Mouse (Mus musculus): ENCODE data around the gene Rapgef2.
A peak's percentile ranks its signal among the peaks of the same experiment; 100 is the strongest.

Rapgef2 gene

GRCm38 (mm10) chr3:79030855-79031254 lies 255.5 kb downstream of the Rapgef2 start:
- DNase-seq (ENCODE audit: low read depth, low spot score) = no peak

GRCm38 (mm10) chr3:79028153-79028878 lies 258.0 kb downstream of the Rapgef2 start:
- DNase-seq (ENCODE audit: low read depth, low spot score) = no peak

GRCm38 (mm10) chr3:79025983-79026382 lies 260.3 kb downstream of the Rapgef2 start:
- DNase-seq (ENCODE audit: low read depth, low spot score) = no peak

- DNase-seq (ENCODE audit: low read depth, low spot score) = no peak
Measured at GRCm38 (mm10) chr3:79023735-79024328, 262.5 kb downstream of the Rapgef2 start.

GRCm38 (mm10) chr3:79022690-79023089 lies 263.6 kb downstream of the Rapgef2 start:
- no peak for DNase-seq (ENCODE audit: low read depth, low spot score)

- DNase-seq (ENCODE audit: low read depth, low spot score) = no peak
Measured at GRCm38 (mm10) chr3:79017440-79017839, 268.9 kb downstream of the Rapgef2 start.

GRCm38 (mm10) chr3:79016830-79017229 lies 269.5 kb downstream of the Rapgef2 start:
- peak; percentile 41 for DNase-seq (ENCODE audit: low read depth, low spot score)

GRCm38 (mm10) chr3:79015621-79016474 lies 270.5 kb downstream of the Rapgef2 start:
- DNase-seq (ENCODE audit: low read depth, low spot score) = no peak

Measured in ES-CJ7 (cell line).